Mouse (Mus musculus): ENCODE data around the gene Snx1.

Snx1 gene

DNA sequence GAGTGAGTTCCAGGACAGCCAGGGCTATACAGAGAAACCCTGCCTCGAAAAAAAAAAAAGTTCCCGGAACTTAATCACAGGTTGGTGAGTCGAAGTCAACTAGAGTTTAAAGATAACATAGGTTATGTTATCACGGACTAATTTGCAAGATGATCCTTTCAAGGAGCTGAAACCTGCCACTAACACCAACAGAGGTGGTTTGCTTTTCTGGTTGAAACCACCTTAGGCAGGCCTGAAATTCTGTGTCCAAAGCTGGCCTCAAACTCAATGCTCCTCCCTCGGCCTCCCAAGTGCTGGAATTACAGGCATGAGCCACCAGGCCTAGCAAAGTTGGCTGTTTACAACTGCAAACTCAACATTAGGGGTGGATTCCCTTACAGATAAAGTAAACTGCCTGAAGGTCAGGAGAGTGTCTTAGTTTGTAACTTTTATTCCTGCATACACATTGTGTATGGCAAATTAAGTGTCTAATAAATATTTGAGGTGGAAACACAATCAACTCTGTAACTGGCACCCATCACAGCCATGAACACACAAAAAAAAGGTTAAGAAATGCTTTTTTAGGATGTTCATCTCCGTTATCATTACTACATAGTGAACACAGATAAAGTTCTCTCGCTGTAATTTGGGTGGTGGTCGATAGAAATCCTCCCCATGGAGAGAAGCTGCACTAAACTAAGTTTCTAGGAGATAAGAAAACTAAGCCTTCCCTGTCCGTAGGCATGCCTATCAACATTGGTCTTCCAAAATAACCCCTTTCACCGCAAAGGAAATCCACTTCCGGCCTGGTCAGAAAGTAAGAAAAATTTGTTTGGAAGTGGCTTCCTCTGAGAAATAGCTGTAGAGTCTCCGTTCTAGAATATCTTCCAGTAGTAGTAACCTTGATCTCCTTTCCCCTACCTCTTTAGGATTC is 588 bp downstream of the Snx1 start:
- DNase-seq, result peak; percentile 55

DNA sequence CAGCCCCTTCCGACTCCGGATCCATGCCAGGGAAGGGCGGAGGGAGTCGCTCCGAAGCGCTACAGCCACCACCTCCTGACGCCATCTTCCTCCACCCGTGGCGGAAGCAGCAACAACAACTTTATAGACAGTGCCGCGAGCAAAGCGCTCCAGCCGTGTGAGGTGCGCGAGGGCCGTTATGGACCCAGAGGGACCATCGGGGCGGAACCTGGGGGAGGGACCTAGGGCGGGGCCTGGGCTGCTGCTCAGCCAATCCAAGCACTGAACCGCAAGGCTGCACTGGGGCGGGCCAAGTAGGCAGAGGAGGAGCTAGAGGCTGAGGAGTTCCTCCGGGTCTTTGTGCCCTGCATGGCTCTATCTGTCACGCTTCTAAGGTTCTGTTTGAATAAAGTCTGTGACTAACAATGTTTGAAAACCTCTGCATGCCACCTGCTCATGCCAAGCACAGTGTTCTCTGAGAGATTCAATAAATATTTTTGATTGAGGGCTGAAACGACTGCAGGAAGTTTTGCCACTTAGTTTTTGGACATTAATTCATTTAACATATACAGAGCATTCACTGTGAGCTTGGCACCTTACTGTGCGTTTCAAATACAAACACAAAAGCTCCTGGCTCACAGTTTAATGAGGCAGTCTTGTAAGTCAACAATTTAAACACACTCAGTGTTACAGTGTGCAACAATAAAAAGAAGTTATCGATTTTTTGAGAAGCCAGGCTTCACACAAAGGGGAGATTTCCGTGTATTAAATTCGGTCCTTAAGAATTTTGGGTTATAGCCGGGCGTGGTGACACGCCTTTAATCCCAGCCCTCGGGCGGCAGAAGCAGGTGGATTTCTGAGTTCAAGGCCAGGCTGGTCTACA is 1.5 kb downstream of the Snx1 start:
- DNase-seq, result peak; percentile 96

DNA sequence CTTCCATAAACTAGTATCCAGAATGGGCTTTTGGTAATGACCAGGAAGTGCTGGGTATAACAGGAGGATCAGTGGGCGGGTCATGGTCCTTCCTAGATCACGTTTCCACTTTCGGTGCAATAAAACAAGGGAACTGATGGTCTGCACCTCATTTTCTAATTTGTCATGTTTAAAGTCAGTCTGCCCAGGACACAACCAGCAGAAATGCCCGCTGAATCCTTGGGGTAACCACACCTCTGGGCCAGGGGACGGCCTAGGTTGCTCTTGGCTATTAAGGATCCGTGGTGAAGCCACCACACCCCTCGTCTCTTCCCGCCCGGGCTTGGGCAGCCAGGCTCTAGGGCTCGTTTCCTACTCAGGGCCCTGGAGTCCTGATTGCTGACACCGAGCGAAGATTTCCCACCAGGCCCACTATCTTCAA is 2.3 kb downstream of the Snx1 start:
- peak; percentile 54 for DNase-seq

DNA sequence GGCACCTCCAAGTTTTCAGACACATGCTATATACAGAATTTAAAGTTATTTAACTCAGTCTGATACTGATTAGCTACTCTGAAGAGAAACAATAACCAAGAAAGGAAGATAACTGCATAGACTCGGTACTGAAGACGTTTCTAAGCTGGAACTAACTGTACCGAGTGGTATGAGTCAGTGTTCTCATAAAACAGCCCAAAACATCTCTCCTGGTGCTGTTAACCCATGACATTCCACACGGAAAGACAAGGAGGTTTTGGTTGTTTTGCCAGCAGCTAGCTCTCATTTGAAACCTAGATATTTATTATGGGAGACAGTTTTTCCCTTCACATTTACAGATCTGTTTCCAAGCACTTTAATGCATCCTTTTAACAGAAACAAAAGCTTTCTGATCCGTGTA is 2.7 kb downstream of the Snx1 start:
- DNase-seq, result no peak

DNA sequence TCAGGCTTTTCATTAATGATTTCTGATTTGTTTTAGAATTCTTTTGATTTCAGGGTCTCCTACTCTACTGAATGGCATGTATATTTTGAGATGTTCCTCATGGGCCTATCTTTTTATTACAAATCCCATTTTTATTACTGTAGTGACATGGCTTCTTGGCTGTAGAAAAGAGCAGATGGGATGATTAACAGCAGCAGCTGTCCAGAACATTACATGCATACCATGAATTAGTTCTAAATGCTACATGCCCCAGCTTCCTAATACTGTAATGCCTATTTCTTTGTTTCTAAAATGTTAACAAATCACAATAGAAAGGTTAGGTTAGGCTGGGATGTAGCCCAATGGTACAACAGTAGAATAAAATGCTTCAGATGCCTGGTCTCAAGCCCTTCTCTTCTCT is 5.0 kb downstream of the Snx1 start:
- no peak for DNase-seq

DNA sequence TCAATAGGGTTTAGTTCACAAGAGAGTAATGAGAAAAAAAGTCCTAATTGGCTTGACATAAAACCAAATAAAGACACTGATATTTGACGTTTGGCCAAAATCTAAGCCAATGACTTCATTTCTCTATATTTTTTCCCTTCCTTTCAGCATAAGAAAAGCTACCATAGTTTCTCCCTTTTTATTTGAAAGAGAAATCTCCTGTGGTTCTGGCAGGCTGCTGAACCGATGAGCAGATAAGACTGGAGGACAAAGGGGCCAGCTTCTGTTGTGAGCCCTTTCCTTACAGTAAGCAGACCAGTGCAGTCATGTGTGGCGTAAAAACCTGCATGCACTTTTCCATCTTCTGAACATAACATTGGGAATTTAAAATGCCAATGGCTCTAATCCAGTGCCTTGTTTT is 5.4 kb downstream of the Snx1 start:
- DNase-seq, result no peak

DNA sequence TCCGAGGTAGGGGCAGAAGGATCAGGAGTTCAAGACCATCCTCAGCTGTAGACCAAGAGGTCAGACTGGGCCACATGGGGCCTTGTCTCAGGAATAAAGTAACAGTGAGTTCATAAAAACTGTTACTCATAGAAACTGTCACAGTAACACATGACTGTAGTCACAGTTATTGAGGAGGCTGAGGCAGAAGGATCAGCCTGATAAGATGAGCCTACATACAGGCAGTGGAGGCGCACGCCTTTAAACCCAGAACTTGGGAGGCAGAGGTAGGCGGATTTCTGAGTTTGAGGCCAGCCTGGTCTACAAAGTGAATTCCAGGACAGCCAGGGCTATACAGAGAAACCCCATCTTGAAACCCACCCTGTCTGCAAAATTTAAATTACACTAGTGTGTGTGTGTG is 6.3 kb downstream of the Snx1 start:
- no peak for DNase-seq

DNA sequence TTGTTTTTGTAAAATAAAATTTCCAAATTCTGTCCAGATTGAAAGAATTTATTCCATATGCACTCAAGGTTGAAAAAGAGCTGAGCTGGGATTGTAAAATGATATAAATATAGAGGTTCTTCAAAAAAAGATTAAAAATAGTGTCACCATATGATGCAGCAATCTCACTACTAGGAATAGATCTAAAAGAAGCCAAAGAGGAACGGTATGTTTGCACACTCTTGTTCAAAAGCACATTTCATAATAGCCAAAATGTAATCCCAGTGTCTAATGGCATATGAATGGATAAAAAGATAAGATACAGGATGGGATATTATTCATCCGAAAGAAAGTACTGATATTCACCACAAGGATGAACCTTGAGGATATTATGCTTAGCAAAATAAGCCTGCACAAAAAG is 6.9 kb downstream of the Snx1 start:
- DNase-seq, result no peak

DNA sequence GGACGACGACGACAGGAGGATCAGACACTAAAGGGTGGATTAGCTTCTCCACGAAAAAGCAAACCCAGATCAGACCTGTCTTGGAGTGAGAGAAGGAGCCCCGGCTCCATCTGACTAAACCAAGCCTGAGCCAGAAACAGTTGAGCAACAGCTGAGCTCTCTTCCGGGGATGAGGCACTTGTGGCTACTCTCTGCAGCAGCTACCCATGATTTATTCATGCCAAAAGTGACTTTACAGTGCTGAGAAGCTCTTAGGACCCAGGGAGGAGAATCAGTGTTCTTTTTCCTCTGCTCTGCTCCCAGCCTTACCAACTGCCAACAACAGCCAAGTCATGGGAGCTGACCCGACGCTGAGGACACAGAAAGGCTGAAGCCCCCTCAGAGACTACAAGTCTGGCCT is 9.5 kb downstream of the Snx1 start:
- DNase-seq, result no peak

DNA sequence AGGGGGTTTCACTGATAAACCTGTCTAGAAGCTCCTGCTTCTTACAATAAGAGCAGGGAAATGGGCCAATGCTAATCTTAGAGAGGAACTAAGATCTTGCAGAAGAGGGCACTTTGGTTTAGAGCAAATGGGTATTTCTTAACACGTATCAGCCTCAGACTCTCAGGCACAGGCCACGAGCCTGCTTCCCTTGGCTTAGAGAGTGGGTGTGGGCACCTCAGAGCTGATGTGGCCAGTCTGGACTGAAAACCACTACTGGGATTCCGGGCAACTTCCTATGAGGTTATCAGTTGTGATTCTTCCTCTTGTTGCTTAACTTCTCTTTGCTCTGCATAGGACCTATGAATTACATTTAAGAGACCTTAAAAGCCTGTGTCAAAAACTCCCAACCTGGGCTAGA is 12.0 kb downstream of the Snx1 start:
- no peak for DNase-seq

DNA sequence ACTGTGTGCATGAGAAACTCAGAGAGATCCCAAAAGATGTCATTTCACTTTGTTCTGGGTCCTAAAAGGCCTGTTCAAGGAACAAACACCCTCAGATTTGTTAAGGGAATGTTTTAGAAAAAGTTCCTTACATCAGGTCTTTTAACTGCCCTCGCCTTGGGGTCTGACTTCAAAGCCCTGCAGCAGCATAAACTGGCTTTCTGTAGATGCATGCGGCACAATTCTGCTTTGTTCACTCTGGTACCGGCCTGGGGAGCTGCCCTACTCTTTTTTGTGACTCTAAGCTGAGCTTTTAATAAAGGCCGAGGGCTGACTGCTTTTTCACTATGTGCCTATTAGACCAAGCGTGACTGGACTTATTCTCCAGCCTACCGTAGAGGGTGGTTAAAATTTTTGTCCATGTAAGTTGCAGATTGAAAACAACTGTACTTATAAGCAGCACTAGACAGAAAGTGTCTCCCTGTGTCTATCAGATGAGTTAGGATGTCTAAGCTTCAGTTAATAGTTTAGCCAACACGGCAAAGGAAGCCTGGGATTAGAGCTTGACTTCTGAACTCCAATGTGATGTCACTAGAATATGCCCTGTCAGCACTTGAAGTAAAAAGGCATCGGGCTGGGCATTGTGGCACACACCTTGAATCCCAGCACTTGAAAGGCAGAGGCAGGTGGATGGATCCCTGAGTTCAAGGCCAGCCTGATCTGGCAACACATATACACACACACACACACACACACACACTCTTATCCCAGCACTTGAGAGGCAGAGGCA is 15.6 kb downstream of the Snx1 start:
- no peak for DNase-seq

DNA sequence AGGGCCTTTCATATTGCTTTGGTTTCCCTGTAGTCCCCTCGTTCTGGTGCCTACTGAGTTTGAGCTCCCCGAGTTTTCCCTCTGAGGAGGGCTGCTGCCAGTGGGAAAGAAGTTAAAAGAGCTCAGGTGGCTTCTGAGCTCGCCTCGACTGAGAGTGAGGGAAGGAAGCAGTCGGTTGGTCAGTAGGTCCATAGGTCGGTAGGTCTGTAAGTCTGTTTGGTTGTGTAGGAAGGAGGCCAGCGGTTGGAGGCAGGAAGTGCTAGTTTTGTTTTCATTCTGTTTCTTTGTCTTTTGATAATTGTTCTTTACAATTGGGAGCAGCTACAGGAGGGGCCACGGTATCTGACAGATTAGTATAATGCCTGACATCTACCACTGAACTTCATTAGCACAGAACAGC is 16.3 kb downstream of the Snx1 start:
- DNase-seq, result no peak

DNA sequence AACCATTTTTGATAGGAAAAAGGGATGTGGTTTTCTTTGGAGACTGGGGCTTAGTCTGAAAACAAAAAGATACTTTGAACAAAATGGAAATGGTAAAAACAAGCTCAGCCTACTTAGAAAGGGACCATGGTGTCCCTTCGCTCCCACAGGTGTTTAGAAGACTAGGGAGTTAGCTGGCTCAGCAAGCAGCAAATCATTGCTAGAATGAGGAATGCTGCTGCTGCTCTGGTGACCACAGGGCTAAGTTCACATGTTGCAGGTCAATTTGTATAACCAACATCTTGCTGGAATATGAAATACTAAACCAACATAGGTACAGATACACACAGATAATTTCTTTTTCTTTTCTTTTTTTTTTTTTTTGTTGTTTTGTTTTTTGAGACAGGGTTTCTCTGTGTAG is 16.8 kb downstream of the Snx1 start:
- DNase-seq, result no peak

DNA sequence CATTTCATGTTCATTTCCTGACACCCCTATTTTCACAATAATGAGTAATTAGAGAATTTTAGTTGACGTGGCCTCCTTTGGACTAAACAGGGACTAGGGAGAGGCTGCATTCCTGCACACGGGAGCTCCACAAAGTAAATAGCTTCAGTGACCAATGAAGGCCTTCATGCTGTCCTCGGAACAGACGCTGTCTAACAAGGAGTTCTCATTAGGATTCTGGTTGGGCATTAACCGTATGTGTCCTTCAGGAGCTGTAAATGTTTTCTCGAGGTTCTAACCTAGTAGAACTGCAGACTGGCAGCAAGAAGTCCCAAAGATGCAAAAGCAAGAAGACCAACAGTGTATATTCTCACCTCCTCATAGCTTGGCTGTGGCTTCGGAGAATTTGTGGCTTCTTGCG is 21.2 kb downstream of the Snx1 start:
- no peak for DNase-seq

DNA sequence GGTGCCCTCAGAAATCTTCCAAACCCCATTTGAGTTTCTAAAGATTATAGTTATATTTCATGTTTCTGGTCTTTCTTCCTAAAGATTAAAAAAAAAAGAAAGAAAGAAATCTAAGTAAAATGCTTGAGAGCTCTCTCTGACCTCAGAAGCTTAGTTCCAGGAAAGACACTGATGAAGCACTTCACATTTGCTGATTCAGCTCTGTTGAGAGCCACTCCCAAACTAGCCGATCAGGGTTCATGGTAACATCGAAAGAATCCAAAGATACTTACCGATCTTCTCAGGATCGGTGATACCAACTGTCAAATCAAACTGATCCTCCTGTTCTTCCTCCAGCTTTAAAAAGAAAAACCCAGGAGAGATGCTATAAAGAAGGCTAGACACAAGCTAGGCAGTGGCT is 21.8 kb downstream of the Snx1 start:
- DNase-seq, result no peak

DNA sequence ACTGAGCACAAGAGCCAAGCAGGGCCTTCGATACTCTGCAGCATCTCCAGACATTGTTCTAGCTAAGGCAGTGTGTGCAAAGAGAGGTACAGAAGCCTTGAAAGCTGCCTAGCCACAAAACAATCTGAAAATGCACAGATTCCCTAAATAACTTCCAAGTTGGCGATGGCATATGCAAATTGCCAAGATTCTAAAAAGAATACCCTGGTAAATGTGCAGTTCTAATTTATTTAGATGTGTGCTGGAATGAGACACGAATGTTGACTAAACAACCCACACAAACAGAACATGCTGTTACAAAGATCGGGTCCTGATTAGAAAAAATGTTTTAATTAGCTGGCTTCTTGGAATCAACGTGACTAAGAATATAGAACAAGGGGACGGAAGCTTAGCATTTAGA is 23.7 kb downstream of the Snx1 start:
- no peak for DNase-seq

DNA sequence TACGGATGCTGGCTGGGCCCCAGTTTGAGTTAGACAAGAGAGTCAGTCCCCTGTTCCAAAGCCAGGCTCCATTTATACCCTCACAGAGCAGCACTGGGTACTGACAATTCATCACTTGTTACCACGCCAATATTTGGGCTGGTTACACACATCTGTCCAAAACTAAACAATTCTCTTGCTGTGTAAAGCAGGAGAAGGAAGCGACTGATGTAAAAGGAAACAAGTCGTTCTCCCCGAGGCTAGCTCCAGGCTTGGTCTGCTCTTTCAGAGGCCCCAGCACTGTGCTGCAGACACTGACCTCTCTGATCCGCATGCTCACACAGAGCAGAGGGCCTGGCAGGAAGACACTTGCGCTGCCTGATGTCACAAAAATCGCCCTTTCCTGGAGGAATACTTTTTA is 24.8 kb downstream of the Snx1 start:
- no peak for DNase-seq

DNA sequence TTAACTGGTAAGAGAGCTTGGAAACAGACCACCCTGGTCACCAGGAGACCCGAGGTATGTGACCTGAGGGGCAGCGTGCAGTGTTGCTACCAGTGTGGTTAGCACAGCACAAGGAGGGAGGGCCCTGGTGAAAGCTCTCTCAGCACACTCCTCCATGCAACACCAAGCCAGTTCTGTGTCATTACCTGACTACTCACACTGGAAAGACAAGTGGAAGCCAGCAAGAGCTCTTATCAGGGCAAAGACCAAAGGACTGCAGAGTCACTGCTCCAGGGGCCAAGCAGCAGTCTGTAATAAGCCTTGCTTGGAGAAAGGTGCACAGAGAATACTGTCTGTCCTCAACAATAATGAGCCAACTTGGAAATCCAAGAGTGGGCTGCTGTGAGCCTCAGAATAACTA is 33.7 kb downstream of the Snx1 start:
- no peak for DNase-seq

DNA sequence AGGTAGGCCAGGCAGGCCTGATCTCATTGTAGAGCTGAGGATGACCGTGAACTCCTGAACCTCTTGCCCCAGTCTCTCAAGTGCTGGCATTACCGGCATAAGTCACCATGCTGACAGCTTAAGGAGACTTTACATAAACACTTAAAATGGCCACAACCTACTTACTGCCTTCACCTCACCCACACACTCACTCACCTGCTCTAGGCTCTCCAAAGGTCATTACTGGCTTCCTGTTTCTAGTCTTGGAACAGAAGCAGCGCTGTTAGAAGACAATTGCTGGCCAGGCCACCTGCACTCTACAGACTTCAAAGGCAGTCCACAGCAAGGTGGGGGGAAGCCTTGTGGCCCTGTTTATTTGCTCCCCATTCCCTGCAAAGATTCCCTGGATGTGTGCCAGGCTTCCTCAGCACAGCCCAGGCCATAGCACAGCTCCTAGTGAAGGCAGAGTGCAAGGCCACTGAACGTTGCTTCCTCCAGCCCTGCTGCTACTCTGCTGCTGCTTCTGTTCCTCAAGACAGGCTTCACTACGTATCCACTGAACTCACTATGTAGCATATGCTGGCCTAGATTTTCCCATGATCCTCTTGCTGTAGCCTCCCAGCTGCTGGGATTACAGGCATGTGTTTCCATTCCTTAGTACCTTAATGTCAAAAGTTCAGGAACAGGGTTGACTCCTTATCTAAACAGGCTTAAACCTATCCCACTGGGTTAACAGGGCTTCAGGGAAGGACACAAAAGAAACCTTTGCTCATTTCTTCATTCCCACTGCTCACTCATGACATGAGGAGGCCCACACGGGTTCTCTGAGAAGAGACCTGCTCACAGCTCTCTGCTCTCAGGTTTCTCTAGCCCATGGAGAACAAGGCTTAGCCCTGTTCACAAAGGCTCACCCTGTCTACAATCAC is 34.8 kb downstream of the Snx1 start:
- DNase-seq, result no peak

DNA sequence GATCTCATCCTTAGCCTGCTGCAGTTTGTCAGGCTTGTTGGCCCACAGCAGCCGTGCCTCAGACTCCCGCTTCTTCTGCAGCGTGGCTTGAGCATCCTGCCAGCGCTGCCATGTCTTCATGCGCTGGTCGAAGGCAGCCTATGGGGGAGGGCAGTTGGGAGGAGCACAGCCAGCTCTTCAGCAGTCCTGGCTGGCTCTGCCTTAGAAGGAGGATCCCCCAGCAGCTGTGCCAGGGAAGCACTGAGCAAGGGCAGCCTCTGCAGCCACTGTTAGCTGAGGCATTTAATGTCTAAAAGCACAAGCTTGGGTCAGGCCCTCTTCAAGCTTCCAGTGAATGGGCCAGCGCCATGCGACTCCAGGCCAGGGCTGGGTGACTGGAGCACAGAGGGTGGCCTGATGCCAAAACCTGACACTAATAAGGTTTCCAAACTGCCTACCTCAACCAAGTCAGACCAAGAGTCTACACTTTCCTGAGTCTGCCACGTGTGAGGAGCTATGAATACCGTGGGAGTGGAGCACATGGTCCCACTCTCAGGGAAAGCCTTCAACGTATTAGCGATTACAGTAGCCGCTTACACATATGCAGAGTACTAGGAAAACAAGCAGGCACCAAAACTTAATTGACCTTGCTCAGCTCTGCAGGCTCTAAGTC is 35.7 kb downstream of the Snx1 start:
- DNase-seq, result no peak

DNA sequence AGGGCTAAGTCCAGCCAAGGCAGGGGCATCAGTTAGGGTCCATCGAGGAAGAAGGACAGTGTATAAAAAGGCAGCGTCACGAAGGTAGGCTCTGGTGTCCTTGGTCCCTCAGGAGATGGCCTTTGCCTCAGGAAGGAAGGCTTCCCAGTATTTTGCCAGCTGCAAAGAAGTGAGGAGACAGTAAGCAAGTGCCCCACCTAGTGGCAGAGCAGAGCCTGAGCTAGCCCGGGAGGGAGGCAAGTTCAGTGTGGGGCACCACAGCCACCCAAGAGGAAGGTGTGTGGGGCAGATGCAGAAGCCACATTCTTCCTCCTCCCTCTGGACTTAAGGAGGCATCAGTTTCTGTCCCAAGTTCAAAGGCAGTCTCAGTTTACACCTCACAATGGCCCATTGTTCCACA is 38.0 kb downstream of the Snx1 start:
- DNase-seq, result no peak

DNA sequence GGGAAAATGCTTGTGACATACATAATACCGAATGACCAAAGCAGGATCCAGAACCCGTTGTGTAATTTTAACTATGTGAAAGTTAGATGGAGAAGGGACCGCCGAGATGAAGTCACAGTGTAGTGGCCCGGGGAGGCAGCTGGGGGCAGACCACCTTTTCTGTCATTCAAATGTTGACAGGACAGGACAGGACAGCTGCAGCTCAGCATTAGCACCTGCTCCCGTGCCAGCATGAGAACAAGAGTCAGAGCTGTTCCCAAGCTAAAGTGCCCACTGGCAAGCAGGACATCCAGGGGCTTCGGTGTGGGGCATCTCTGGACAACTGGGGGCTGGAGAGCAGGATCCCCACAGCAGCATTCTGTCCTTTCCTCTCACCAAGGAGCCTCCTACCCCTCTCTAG is 39.3 kb downstream of the Snx1 start:
- no peak for DNase-seq

Data from cerebellum, adult 9-10 months (tissue).